Mouse (Mus musculus) hindbrain, embryonic 14.5 days (tissue): ENCODE data around the gene Mcoln2. TPM values are rescaled to one million over a fixed set of nuclear protein-coding genes. Genes with fewer than 3 reads are reported as not detected.

Experiments
- ATAC-seq: fragments of 200-750 bp; cut with Nextera tagmentation; 2 replicates; pipeline ENCODE4 v1.8.0; 2017; ENCODE audit warnings: moderate number of reproducible peaks, mild to moderate bottlenecking, moderate TSS enrichment, moderate library complexity; ENCODE audit not compliant: low FRiP score
- DNase-seq: peaks from one replicate; pipeline ENCODE4 v3.0.0-alpha.2; 2015; ENCODE audit warnings: low spot score
- H3K27ac ChIP-seq: fragments of 300-500 bp; sonication (generic); 2 replicates; pipeline ENCODE4 v1.5.1; 2014; ENCODE audit warnings: mild to moderate bottlenecking, moderate library complexity
- H3K27me3 ChIP-seq: fragments of 300-500 bp; sonication (generic); 2 replicates; pipeline ENCODE4 v1.6.1; 2014; ENCODE audit warnings: mild to moderate bottlenecking, low read length, mixed read lengths; ENCODE audit not compliant: control insufficient read depth, insufficient read depth
- H3K36me3 ChIP-seq: fragments of 300-500 bp; sonication (generic); replicated peaks from 2 replicates; pipeline ENCODE4 v1.6.1; 2014; ENCODE audit not compliant: control insufficient read depth, insufficient read depth
- H3K4me1 ChIP-seq: fragments of 300-500 bp; sonication (generic); replicated peaks from 2 replicates; pipeline ENCODE4 v1.6.1; 2014; ENCODE audit warnings: antibody characterized with exemption, low read length, mixed read lengths; ENCODE audit not compliant: control insufficient read depth, insufficient read depth
- H3K4me2 ChIP-seq: fragments of 300-500 bp; sonication (generic); replicated peaks from 2 replicates; pipeline ENCODE4 v1.6.1; 2014; ENCODE audit warnings: mild to moderate bottlenecking, moderate library complexity
- H3K4me3 ChIP-seq: fragments of 300-500 bp; sonication (generic); replicated peaks from 2 replicates; pipeline ENCODE4 v1.5.1; 2014; ENCODE audit warnings: mild to moderate bottlenecking, low read length
- H3K9ac ChIP-seq: fragments of 300-500 bp; sonication (generic); 2 replicates; pipeline ENCODE4 v1.6.1; 2014
- H3K9me3 ChIP-seq: fragments of 300-500 bp; sonication (generic); 2 replicates; pipeline ENCODE4 v1.6.1; 2016; ENCODE audit warnings: low read length; ENCODE audit not compliant: control insufficient read depth
- WGBS: fragments of 180-500 bp; shearing (Covaris S2); extraction: QIAGEN DNeasy Blood & Tissue Kit; methylation state at CpG from one replicate; pipeline ENCODE4 v1.1.7; 2014; 5-methylcytosine and 5-hydroxymethylcytosine counted together
- polyA plus RNA-seq: library from polyadenylated mRNA; unstranded; fragments of >200 nt; fragmentation: Nextera tagmentation; extraction: Ambion mirVana; gene quantifications from 2 replicates; pipeline ENCODE4 v1.2.1, GENCODE M21; 2014

Gene Mcoln2
- polyA plus RNA-seq = 0.11 TPM in 1 of 2 replicates, not detected in the other

GRCm38 (mm10) chr3:146149156-146150057 is at the start of gene Mcoln2:
Mcoln2 (plus strand) TSS chr3:146149833.
- H3K27me3 ChIP-seq = peaks cover 28% of the 10 kb centered on the region
- peak within 1 kb of the TSS; percentile 54 for H3K4me2 ChIP-seq
- H3K36me3 ChIP-seq = no peaks in the 10 kb centered on the region
- peak within 1 kb of the TSS; percentile 23 for H3K4me3 ChIP-seq
- H3K9ac ChIP-seq = no peak within 1 kb of the TSS
- 12% methylated on average over 34 of the region's 34 CpGs for WGBS
- DNase-seq (no peak), ATAC-seq (peak; percentile 53; the same call in 1 of the 2 replicates)
- H3K27ac ChIP-seq = no peak within 1 kb of the TSS
- peaks cover 8% of the 10 kb centered on the region for H3K4me1 ChIP-seq
- H3K9me3 ChIP-seq = no peaks in the 10 kb centered on the region

DNA sequence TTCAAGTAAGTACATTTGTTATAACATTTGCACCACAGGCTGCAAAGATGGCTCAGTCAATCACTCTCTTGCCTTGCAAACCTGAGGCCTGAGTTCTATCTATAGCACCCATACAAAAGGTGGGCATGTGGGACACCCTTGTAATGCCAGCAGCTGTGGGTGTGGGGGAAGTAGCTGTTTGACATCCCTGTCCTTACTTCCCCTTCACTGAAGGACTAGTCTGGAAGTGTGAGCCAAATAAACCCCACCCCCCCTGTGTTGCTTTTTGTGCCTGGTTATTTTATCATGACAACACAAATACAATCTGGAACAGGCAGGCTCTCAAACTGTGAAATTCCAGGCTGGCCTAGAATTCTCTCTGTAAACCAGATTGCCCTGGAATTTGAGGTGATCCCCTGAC is 49.7 kb upstream of the Mcoln2 start:
- no peak overlapping the region for H3K4me2 ChIP-seq
- H3K36me3 ChIP-seq = no peaks in the 10 kb centered on the region

GRCm38 (mm10) chr3:146102049-146102448 is 47.6 kb upstream of the Mcoln2 start:
- no peak overlapping the region for H3K27ac ChIP-seq
- WGBS = 55% methylated on average over 6 of the region's 6 CpGs
- DNase-seq (no peak), ATAC-seq (no peak)
- 0 out of 2 replicates have a peak, but pooled peaks cover under 1% of the 10 kb centered on the region for H3K4me1 ChIP-seq
- no peak overlapping the region for H3K9ac ChIP-seq
- no peaks in the 10 kb centered on the region for H3K36me3 ChIP-seq
- H3K4me2 ChIP-seq = no peak overlapping the region
- H3K4me3 ChIP-seq = no peak overlapping the region
- no peaks in the 10 kb centered on the region; the same call in 1 of the 2 replicates for H3K9me3 ChIP-seq
- 0 out of 2 replicates have a peak, but pooled peaks cover 2% of the 10 kb centered on the region for H3K27me3 ChIP-seq

More for the DNA sequence above, 49.7 kb upstream of the Mcoln2 start:
- Histone ChIP-seq H3K27ac (no peak overlapping the region), H3K27me3 (no peaks in the 10 kb centered on the region), H3K4me1 (no peaks in the 10 kb centered on the region), H3K9ac (no peak overlapping the region), H3K9me3 (no peaks in the 10 kb centered on the region; the same call in 1 of the 2 replicates), H3K4me3 (no peak overlapping the region)
- ATAC-seq (no peak), DNase-seq (no peak)

GRCm38 (mm10) chr3:146107116-146107849 is 42.4 kb upstream of the Mcoln2 start:
- peak overlapping the region; percentile 20; the same call in 1 of the 2 replicates for H3K9ac ChIP-seq
- H3K4me3 ChIP-seq = peak overlapping the region; percentile 29
- H3K36me3 ChIP-seq = no peaks in the 10 kb centered on the region
- H3K9me3 ChIP-seq = no peaks in the 10 kb centered on the region; the same call in 1 of the 2 replicates
- 3% methylated on average over 18 of the region's 18 CpGs for WGBS
- H3K4me2 ChIP-seq = peak overlapping the region; percentile 70
- H3K27ac ChIP-seq = no peak overlapping the region
- H3K4me1 ChIP-seq = 0 out of 2 replicates have a peak, but pooled peaks cover 6% of the 10 kb centered on the region
- DNase-seq (peak; percentile 66), ATAC-seq (peak; percentile 66)
- H3K27me3 ChIP-seq = 0 out of 2 replicates have a peak, but pooled peaks cover 2% of the 10 kb centered on the region

DNA sequence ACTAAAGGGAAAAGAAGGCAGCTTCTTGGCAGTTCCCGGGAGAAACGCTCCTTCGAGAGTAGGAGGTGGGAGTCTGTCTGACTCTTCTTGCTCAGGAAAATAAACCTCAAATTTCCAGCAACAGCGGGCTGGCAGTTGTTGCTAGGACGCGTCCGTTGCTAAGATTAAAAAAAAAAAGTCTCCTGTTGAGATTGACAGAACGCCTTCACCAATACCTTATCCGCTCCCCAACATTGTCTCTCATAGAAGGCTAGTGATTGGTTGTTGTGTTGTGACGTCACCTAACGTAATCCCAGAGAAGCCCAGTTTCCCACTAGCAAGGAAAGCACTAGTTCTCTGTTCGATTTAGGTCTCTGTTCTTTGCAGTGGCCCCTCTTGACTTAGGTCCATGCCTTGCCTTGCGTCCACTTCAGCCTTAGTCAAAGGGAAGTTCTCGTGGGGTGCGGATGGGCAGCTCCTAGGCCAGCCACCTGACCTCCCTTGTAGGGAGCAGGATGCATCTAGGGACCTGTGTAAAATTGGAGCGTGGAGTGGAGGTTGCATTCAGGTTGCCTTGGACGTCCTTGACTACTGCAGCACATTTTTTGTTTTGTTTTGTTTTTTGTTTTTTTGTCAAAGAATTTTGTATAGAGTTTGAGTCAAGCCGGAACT is 41.6 kb upstream of the Mcoln2 start, which contains the start of gene Wdr63:
Gene Wdr63, minus strand, starts transcription at position 210 of the 651 bp plus-strand sequence.
- peak within 1 kb of the TSS; percentile 20; the same call in 1 of the 2 replicates for H3K9ac ChIP-seq
- no peaks in the 10 kb centered on the region; the same call in 1 of the 2 replicates for H3K9me3 ChIP-seq
- H3K4me3 ChIP-seq = peak within 1 kb of the TSS; percentile 29
- WGBS = 10% methylated on average over 18 of the region's 18 CpGs
- peak; percentile 96 for ATAC-seq
- H3K4me2 ChIP-seq = peak within 1 kb of the TSS; percentile 70
- H3K27me3 ChIP-seq = 0 out of 2 replicates have a peak, but pooled peaks cover 2% of the 10 kb centered on the region
- 0 out of 2 replicates have a peak, but pooled peaks cover 6% of the 10 kb centered on the region for H3K4me1 ChIP-seq
- H3K36me3 ChIP-seq = no peaks in the 10 kb centered on the region
- peak; percentile 87 for DNase-seq
- no peak within 1 kb of the TSS for H3K27ac ChIP-seq

- H3K27ac ChIP-seq = no peak overlapping the region
- no peak overlapping the region for H3K4me2 ChIP-seq
- no peaks in the 10 kb centered on the region; the same call in 1 of the 2 replicates for H3K9me3 ChIP-seq
- H3K9ac ChIP-seq = no peak overlapping the region
- H3K4me3 ChIP-seq = no peak overlapping the region
- 0 out of 2 replicates have a peak, but pooled peaks cover 2% of the 10 kb centered on the region for H3K27me3 ChIP-seq
- H3K4me1 ChIP-seq = 0 out of 2 replicates have a peak, but pooled peaks cover 6% of the 10 kb centered on the region
- no peak for ATAC-seq
- DNase-seq = no peak
- H3K36me3 ChIP-seq = no peaks in the 10 kb centered on the region
- WGBS = 81% methylated on average over 2 of the region's 2 CpGs
Observed at GRCm38 (mm10) chr3:146108945-146109344, 40.7 kb upstream of the Mcoln2 start.

DNA sequence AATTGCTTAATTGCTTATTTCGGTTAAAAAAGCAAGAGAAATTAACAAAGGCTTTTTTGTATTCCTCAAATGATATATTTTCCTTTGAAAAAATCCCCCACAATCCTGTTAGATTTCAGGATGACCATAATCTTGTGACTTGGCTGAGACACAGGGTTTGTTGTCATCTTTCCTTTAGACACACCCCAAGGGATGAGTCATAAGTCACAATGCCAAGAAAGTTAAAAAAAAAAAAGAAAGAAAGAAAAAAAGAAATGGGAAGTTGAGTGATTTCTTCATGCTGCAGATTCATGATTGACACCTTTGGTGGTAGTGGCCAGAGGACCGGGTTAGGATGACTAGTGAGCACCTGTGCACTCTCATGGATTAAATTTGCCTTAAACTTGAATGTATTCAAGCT is 39.3 kb upstream of the Mcoln2 start:
- 0 out of 2 replicates have a peak, but pooled peaks cover 6% of the 10 kb centered on the region for H3K4me1 ChIP-seq
- no peak overlapping the region for H3K4me3 ChIP-seq
- H3K36me3 ChIP-seq = no peaks in the 10 kb centered on the region
- H3K27ac ChIP-seq = no peak overlapping the region
- H3K9ac ChIP-seq = no peak overlapping the region
- no peaks in the 10 kb centered on the region for H3K9me3 ChIP-seq
- ATAC-seq (no peak), DNase-seq (no peak)
- 0 out of 2 replicates have a peak, but pooled peaks cover 2% of the 10 kb centered on the region for H3K27me3 ChIP-seq
- no peak overlapping the region for H3K4me2 ChIP-seq
- 84% methylated on average over 2 of the region's 2 CpGs for WGBS

GRCm38 (mm10) chr3:146110916-146111315 is 38.7 kb upstream of the Mcoln2 start:
- WGBS = 75% methylated on average over 6 of the region's 6 CpGs
- Histone ChIP-seq H3K4me3 (no peak overlapping the region), H3K27ac (no peak overlapping the region), H3K4me1 (0 out of 2 replicates have a peak, but pooled peaks cover 6% of the 10 kb centered on the region), H3K4me2 (no peak overlapping the region), H3K9me3 (no peaks in the 10 kb centered on the region), H3K27me3 (0 out of 2 replicates have a peak, but pooled peaks cover 2% of the 10 kb centered on the region), H3K36me3 (no peaks in the 10 kb centered on the region), H3K9ac (no peak overlapping the region)
- no peak for ATAC-seq
- no peak for DNase-seq
